Mouse (Mus musculus) ZHBTc4 (cell line): ENCODE data around the gene Ppp2r3d.
"Not testable (repeated sequence)": the region's sequence is repeated elsewhere in the genome, so short reads cannot be mapped to it uniquely, and the experiment has no call there.

ENCODE experiments used
- DNase-seq: peaks from one replicate; pipeline ENCODE4 v3.0.0-alpha.2; 2011; ENCODE audit warnings: low read depth, low spot score

The Ppp2r3d gene

GRCm38 (mm10) chr9:124476096-124476902 is at the start of gene Ppp2r3d:
Gene Ppp2r3d, minus strand, starts transcription at chr9:124476898.
- DNase-seq = peak; percentile 62

- not testable (repeated sequence) for DNase-seq
These were observed 17.0 kb upstream of the Ppp2r3d start, which contains the start of gene Gm21836 for GRCm38 (mm10) chr9:124493693-124494092. Gene Gm21836, minus strand, starts transcription at chr9:124493793.

- DNase-seq = peak; percentile 7
These were observed 3.8 kb upstream of the Ppp2r3d start for GRCm38 (mm10) chr9:124480361-124480980.

DNA sequence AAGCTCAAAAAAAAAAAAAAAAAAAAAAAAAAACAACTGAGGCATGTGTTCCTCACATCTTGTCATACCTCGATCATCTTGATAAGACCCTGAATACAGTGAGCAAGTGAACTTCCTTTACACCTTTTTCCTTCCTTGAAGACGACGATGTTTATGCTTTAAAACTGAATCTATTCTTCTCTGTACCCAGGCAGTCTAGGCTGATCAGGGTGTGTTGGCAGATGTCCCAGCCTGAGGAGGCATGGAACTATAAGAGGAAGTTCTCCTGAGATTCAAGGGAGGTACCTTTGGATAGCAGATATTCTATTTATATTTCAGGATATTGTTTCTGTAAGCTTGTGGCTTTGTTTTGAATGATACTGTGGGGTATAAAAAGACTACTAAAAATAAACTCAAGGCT is 1.4 kb upstream of the Ppp2r3d start:
- no peak for DNase-seq

DNA sequence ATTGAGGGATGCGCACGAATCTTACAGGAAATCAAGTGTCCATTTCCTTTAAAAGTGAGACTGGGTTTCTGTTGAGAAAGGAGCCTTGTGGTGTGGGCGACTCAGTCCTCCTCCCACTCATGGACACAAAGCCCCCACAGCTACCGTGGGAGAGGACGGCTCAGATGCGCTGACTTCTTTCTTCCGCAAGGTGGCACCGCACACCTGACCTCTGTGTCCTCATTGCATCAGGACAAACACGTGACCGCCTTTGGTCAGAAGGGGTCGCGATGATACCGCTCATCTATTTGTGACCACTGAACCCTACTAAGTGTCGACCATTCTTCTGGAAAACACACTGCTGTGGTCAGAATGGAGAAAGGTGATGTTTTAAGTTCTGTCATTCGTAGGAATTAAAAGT is 1.0 kb downstream of the Ppp2r3d start:
- DNase-seq = peak; percentile 24

GRCm38 (mm10) chr9:124456572-124456971 is 20.1 kb downstream of the Ppp2r3d start:
- DNase-seq = peak; percentile 29

DNA sequence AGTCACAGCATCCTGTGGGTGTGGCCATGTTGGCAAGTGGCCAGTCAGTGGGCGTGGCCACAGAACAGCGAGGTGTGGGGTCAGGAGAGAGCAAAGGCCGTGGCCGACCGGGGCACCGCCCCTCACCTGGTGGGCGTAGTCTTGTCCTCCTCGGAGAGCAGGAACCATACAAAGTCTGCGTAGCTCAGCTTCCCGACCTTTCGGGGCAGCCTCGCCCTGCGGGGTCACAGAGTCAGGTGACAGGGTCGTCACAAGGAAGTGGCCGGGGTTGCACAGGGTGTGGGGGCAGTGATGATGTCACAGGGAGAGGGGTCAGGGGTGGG is 34.2 kb downstream of the Ppp2r3d start:
- peak; percentile 40 for DNase-seq

DNA sequence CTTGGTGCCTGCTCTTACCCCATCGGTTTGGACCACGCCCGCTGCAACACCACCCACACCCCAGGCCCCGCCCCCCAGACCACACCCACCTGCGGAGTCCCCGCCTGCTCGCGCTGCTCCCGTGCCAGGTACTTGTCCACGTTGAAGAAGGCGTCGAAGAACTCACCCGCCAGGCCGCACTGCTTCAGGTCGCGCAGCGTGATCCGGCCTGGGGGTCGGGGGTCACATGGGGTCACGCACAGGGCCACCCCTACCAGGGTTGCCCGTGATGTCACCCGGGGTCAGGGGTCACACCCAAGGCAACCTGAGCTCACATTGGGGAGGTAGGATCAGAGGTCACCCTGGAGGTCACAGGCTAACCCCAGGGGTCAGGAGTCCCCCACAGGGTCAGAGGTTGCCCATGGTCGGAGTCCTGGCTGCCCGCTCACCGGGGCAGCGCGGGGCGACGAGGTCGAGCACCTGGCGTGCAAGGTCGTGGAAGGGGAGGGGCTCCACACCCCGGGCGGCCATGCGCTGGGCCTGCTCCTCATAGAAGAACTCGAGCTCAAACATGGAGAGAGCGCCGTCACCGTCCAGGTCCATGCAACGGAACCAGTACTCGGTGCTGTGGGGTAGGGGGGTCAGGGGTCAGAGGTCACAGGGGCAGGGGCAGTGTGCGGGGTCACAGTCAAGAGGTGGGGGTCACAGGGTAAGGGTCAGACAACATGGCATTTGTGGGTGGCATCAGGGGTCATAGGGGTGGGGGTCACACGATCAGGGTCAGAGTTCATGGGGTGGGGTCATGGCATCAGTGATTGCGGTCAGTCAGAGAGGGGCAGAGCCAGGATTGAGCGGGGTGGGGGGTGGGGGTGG is 34.8 kb downstream of the Ppp2r3d start:
- DNase-seq = peak; percentile 59

DNA sequence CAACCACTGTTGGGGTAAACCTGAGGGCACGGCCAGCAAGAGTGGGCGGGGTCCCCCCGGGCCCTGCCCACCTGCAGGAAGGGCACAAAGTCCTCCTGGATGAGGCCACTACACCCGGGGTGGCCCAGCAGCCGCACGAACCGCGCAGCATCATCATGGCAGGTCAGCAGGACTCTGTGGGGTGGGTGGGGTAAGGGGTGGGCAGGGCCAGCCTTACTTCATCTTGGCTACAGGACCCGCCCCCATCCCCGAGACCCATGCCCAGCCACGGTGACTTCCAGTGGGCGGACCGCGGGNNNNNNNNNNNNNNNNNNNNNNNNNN is 36.0 kb downstream of the Ppp2r3d start:
- DNase-seq = no peak

GRCm38 (mm10) chr9:124439848-124440723 is 36.6 kb downstream of the Ppp2r3d start:
- DNase-seq = peak; percentile 67

- peak; percentile 74 for DNase-seq
These were observed 37.3 kb downstream of the Ppp2r3d start for GRCm38 (mm10) chr9:124439403-124439847.

- DNase-seq = peak; percentile 68
These were observed 37.9 kb downstream of the Ppp2r3d start for GRCm38 (mm10) chr9:124438686-124439346.

GRCm38 (mm10) chr9:124425411-124425885 is 51.2 kb downstream of the Ppp2r3d start:
- peak; percentile 92 for DNase-seq

DNA sequence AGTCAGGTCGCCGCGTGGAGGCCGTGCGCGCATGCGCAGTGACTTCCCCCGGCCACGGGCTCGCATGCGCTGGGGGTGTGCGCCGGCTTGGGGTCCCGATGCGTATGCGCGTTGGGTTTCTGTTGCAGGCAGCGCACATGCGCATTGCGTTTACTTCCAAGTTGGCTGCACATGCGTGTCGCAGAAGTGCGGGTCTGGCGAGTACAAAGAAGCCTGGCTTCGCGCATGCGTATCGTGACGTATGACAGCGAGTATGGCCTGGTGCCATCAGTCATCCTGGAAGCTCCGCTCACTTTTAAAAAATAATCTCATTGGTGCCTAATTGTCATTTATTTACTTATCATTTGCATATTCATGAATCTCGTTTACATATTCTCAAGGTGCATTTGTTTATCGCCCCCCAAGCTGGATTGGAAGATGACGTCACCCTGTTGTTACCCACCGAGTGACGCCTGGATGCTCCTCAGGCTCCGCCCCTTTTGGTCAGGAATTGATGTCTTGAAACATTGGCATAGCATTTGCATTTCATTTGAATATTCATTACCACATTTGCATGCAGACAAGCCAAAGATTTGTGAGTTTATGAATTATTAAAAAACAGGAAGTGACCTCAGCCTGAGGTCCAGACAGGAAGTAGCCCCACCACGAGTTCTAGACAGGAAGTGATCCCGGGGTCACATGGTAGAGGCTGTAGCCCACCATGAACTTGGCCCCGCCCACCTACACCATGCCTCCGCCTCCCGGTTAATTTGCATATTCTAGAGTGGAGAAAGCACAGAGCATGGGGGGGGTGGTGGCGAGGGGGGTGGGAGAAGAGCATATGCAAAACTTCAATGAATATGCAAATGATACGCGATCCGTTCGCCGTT is 51.9 kb downstream of the Ppp2r3d start:
- peak; percentile 98 for DNase-seq

- no peak for DNase-seq
These were observed 52.5 kb downstream of the Ppp2r3d start for GRCm38 (mm10) chr9:124424292-124424541.

DNA sequence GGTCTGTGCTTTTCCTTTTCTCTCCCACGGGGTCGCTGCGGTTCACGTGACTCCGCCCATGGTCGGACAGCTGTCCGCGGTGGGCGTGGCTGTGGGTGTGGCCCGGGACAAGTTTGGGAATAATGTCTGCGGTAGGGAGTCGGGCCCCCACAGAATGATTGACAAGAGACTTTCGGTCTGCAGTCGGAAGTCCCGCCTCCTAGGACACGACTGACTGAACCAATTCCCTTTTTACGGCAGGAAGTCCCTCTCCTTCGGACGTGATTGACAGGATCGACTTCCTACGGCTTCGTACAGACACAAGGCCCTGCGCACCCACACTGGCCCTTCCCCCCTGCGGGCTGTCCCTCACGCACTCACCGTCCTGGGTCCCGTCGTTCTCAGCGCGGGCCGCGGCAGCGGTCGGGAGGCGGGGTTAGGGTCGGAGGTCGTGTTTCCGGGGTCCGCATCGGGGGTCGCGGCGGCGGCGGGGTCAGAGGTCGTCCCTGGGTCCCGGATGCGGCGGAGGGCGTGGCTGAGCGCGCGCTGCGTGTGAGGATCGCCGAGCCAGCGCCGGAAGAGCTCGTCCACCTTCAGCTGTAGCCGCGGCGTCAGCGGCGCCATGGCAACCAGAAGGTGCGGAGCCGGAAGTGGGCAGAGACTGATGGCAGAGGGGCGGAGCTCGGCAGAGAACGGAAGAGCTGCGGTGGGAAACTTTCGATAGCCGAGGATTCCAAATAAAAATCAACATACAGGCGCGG is 53.0 kb downstream of the Ppp2r3d start:
- peak; percentile 98 for DNase-seq

DNA sequence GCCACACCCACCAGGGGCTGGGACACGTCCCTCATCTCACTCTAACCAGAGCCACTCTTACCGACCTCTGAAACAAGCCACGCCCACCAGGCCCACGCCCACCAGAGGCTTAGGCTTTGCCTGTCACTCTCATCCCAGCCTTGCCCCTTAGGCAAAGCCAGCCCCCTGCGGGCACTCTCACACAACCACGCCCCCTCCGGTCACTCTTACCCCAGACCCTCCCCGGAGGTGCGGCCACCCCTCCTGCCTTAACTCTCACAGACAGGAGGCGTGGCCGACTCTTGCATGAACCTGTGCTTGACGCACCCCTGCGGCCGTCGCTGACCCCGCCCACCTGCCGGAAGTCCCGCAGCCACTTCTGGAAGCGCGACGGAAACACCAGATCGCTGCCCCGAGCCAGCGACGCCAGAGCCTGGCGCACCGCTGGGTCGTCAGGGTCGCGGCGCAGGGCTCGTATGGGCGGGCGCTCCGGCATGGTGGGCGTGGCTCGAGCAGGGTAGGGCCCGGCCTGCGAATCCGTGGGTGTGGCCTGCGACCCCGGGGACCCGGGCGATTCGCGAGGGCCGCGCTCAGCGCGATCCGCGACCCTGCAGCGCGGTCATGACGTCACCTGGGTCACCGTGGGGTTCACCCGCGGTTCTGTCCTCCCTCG is 53.7 kb downstream of the Ppp2r3d start:
- peak; percentile 99 for DNase-seq

- DNase-seq = peak; percentile 82
These were observed 54.3 kb downstream of the Ppp2r3d start for GRCm38 (mm10) chr9:124422427-124422826.

DNA sequence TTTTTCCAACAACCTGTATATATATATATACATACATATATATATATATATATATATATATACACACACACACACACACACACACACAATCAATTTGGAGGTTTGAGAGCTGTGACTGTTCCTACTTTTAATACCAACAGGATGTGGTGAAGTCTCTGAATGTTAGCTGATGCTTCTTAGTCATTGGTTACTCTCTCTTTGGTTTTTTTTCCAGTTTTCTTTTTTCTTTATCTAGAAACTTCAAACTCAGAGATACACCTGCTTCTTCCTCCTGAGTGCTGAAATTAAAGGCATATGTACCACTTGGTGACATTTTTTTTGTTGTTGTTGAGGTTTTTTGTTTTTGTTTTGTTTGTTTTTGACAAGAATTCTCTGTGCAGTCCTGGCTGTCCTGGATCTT is 63.8 kb downstream of the Ppp2r3d start:
- no peak for DNase-seq
